Mouse (Mus musculus) ES-E14 (cell line): ENCODE results near the gene Casp7.

Experiments
- HCFC1 ChIP-seq: IDR thresholded peaks from 2 replicates; pipeline ENCODE4 v1.6.1; 2012; ENCODE audit warnings: low read length, inconsistent platforms, borderline replicate concordance; ENCODE audit not compliant: insufficient read depth
- MAFK ChIP-seq: IDR thresholded peaks from 2 replicates; pipeline ENCODE4 v1.6.1; 2014; ENCODE audit warnings: mild to moderate bottlenecking, low read depth, low read length, inconsistent platforms; ENCODE audit not compliant: insufficient read depth
- ZNF384 ChIP-seq: IDR thresholded peaks from 2 replicates; pipeline ENCODE4 v1.6.1; 2012; ENCODE audit warnings: low read depth, low read length, inconsistent platforms

GRCm38 (mm10) chr19:56471934-56472333, 75.0 kb downstream of the Casp7 start:
- TF ChIP-seq HCFC1 (no peak), ZNF384 (no peak), MAFK (no peak)
